Mouse (Mus musculus): ENCODE data around the gene Casp9. TPM values are rescaled to one million over a fixed set of nuclear protein-coding genes. Genes with fewer than 3 reads are reported as not detected.
A peak's percentile ranks its signal among the peaks of the same experiment; 100 is the strongest.

Gene Casp9
- total and polyA plus RNA-seq, 3 experiments, result 2.8 to 6.4 TPM; not detected in 1

- TF ChIP-seq EP300 (IDR thresholded peaks at IDR 0.05; ENCODE audit: low read depth in 1 of 2, low read length in 2 of 2), result peak in 1 of 2 experiments; percentile 41; a peak in 2 of 4 replicates
Measured at GRCm38 (mm10) chr4:141767353-141768036, 25.9 kb upstream of the Casp9 start (continued).

- H3K36me3 ChIP-seq (ENCODE audit: control insufficient read depth in 1 of 2, insufficient read depth in 2 of 2, low read length in 2 of 2), result peaks cover 0 to 31% of the 10 kb centered on the region in 2 experiments; a peak in 2 of 4 replicates
- H3K4me1 ChIP-seq (ENCODE audit: control insufficient read depth in 1 of 2, insufficient read depth in 2 of 2, low read length in 2 of 2), result peaks cover 17 to 29% of the 10 kb centered on the region in 2 experiments
- no peaks in the 10 kb centered on the region for H3K79me2 ChIP-seq (ENCODE audit: control insufficient read depth, insufficient read depth, low read length, poor library complexity)
- no peak overlapping the region for H3K9ac ChIP-seq (ENCODE audit: control insufficient read depth, low read depth, low read length, poor library complexity, severe bottlenecking)
- no peaks in the 10 kb centered on the region for H3K27me3 ChIP-seq (ENCODE audit: control insufficient read depth in 1 of 2, insufficient read depth in 2 of 2, low read length in 2 of 2)
- no peak for TF ChIP-seq RAD21 (IDR thresholded peaks at IDR 0.05; ENCODE audit: low read depth, low read length)
- no peak for TF ChIP-seq CHD1 (IDR thresholded peaks at IDR 0.05; ENCODE audit: low read depth, low read length)
- peak; percentile 69 for TF ChIP-seq ETS1 (IDR thresholded peaks at IDR 0.05; ENCODE audit: low read depth, low read length)
- TF ChIP-seq GABPA (IDR thresholded peaks at IDR 0.05; ENCODE audit: low read depth, low read length), result no peak
- no peak for TF ChIP-seq TAL1 (IDR thresholded peaks at IDR 0.05; ENCODE audit: low read length)
- no peak for TF ChIP-seq CHD2 (IDR thresholded peaks at IDR 0.05; ENCODE audit: low read length)
- TF ChIP-seq EP300 (IDR thresholded peaks at IDR 0.05; ENCODE audit: low read depth in 1 of 2, low read length in 2 of 2), result peak; percentile 10; a peak in 1 of 4 replicates
- H3K9me3 ChIP-seq (replicated peaks; ENCODE audit: insufficient read depth, low read length), result no peaks in the 10 kb centered on the region
- H3K4me3 ChIP-seq (ENCODE audit: control insufficient read depth in 1 of 2, insufficient read depth in 1 of 2, low read depth in 2 of 2, low read length in 2 of 2), result no peak overlapping the region
- no peak overlapping the region; the same call in 1 of the 2 replicates for H3K27ac ChIP-seq (ENCODE audit: control insufficient read depth, low read depth, low read length)
- peak; percentile 28 for DNase-seq (ENCODE audit: low read depth, low spot score)
Measured at GRCm38 (mm10) chr4:141769501-141770160, 23.8 kb upstream of the Casp9 start.

GRCm38 (mm10) chr4:141771823-141772222 lies 21.6 kb upstream of the Casp9 start:
- no peaks in the 10 kb centered on the region for H3K9me3 ChIP-seq (replicated peaks; ENCODE audit: insufficient read depth, low read length)
- H3K36me3 ChIP-seq (ENCODE audit: control insufficient read depth in 1 of 2, insufficient read depth in 2 of 2, low read length in 2 of 2), result peaks cover 3 to 31% of the 10 kb centered on the region in 2 experiments
- peaks cover 17 to 29% of the 10 kb centered on the region in 2 experiments for H3K4me1 ChIP-seq (ENCODE audit: control insufficient read depth in 1 of 2, insufficient read depth in 2 of 2, low read length in 2 of 2)
- no peaks in the 10 kb centered on the region for H3K79me2 ChIP-seq (ENCODE audit: control insufficient read depth, insufficient read depth, low read length, poor library complexity)
- DNase-seq (ENCODE audit: low read depth, low spot score), result peak; percentile 56
- H3K27ac ChIP-seq (ENCODE audit: control insufficient read depth, low read depth, low read length), result peak overlapping the region; percentile 25
- H3K9ac ChIP-seq (ENCODE audit: control insufficient read depth, low read depth, low read length, poor library complexity, severe bottlenecking), result 0 out of 2 replicates have a peak overlapping the region, but pooled peaks have one; percentile 1
- H3K27me3 ChIP-seq (ENCODE audit: control insufficient read depth in 1 of 2, insufficient read depth in 2 of 2, low read length in 2 of 2), result no peaks in the 10 kb centered on the region
- H3K4me3 ChIP-seq (ENCODE audit: control insufficient read depth in 1 of 2, insufficient read depth in 1 of 2, low read depth in 2 of 2, low read length in 2 of 2), result no peak overlapping the region
- TF ChIP-seq ETS1 (IDR thresholded peaks at IDR 0.05; ENCODE audit: low read depth, low read length), result peak; percentile 56
- peak; percentile 78 for TF ChIP-seq GATA1 (IDR thresholded peaks at IDR 0.05; ENCODE audit: low read depth, low read length)
- no peak for TF ChIP-seq CHD2 (IDR thresholded peaks at IDR 0.05; ENCODE audit: low read length)
- no peak for TF ChIP-seq UBTF (IDR thresholded peaks at IDR 0.05; ENCODE audit: borderline replicate concordance, insufficient read depth, low read depth, low read length)
- no peak for TF ChIP-seq NRF1 (IDR thresholded peaks at IDR 0.05; ENCODE audit: insufficient read depth, low read depth, low read length, poor library complexity, severe bottlenecking)
- TF ChIP-seq ZMIZ1 (IDR thresholded peaks at IDR 0.05; ENCODE audit: low read depth, low read length), result no peak
- no peak for TF ChIP-seq E2F4 (IDR thresholded peaks at IDR 0.05; ENCODE audit: borderline replicate concordance, low read depth, low read length)
- TF ChIP-seq MYC (IDR thresholded peaks at IDR 0.05; ENCODE audit: low read depth, low read length), result no peak
- TF ChIP-seq EP300 (IDR thresholded peaks at IDR 0.05; ENCODE audit: low read depth in 1 of 2, low read length in 2 of 2), result 0 out of 4 replicates have a peak, but pooled peaks have one; percentile 33
- 0 out of 2 replicates have a peak, but pooled peaks have one; percentile 36 for TF ChIP-seq RCOR1 (IDR thresholded peaks at IDR 0.05; ENCODE audit: low read depth, low read length)
- TF ChIP-seq ELF1 (IDR thresholded peaks at IDR 0.05; ENCODE audit: low read depth, low read length), result no peak
- peak; percentile 53 for TF ChIP-seq TCF12 (IDR thresholded peaks at IDR 0.05; ENCODE audit: low read depth, low read length)
